30 mouse cellular contexts compared by ENCODE assay signal in the genomic region with DNA sequence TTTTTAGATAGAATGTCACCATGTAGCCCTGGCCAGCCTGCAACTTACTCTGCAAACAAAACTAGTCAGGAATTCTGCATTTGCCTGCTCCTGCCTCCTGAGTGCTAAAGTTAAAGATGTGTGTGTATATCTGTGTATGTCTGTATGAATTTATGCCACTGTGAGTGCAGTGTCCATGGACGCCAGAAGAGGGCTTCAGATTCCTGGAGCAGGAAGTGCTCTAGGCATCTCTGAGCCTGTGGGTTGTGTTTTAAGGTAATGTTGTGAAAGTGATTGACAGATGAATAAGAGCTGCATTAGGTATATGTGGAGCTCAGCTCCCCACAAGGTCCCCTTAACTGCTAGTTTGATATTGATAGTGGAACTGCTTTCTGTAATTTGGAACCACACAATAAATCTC. TPM values are rescaled to one million over a fixed set of nuclear protein-coding genes. Genes with fewer than 3 reads are reported as not detected.
"Had no signal": no experiment of that assay in that cellular context is flagged by ENCODE, and none has a peak within 500 bp of the region (broad histone marks: within the 10 kb centered on the region; RNA-seq: fewer than 3 reads in every experiment).

No protein-coding gene starts in this region.

- H3K27me3 ChIP-seq: kidney, embryonic 15.5 days; liver, embryonic 13.5 days; midbrain, embryonic 13.5 days; neural tube, embryonic 13.5 days had no signal

- H3K27ac ChIP-seq: kidney, embryonic 15.5 days; left cerebral cortex, adult 2 months; liver, embryonic 13.5 days; macrophage; midbrain, embryonic 10.5 days; midbrain, embryonic 13.5 days; neural tube, embryonic 13.5 days had no signal

- DNase-seq: kidney, adult 11 months; kidney, adult 8-10 months; kidney, postnatal 10 days; kidney, postnatal 4 days; layer of hippocampus, adult 9-11 months; layer of hippocampus, postnatal 36 days; liver, embryonic 13.5 days; lung, adult 2 months; retina, postnatal 1 day; right cerebral cortex, postnatal 25 days; thymus, adult 18-20 months; thymus, postnatal 36 days had no signal

- H3K4me3 ChIP-seq: kidney, embryonic 15.5 days; left cerebral cortex, adult 2 months; liver, embryonic 13.5 days; midbrain, embryonic 10.5 days; midbrain, embryonic 13.5 days; myocyte; neural tube, embryonic 13.5 days had no signal

- H3K9ac ChIP-seq: kidney, embryonic 15.5 days; liver, embryonic 13.5 days; midbrain, embryonic 13.5 days; neural tube, embryonic 13.5 days had no signal

- H3K9me3 ChIP-seq: kidney, embryonic 15.5 days; midbrain, embryonic 10.5 days; midbrain, embryonic 13.5 days; neural tube, embryonic 13.5 days had no signal

- H3K4me1 ChIP-seq: midbrain, embryonic 10.5 days; midbrain, embryonic 13.5 days; neural tube, embryonic 13.5 days had no signal

- H3K4me2 ChIP-seq: kidney, embryonic 15.5 days; liver, embryonic 13.5 days; midbrain, embryonic 13.5 days; neural tube, embryonic 13.5 days had no signal

- H3K36me3 ChIP-seq: kidney, embryonic 15.5 days; liver, embryonic 13.5 days; midbrain, embryonic 10.5 days; midbrain, embryonic 13.5 days; neural tube, embryonic 13.5 days had no signal

- ATAC-seq: midbrain, embryonic 13.5 days; midbrain, embryonic 16.5 days had no signal

RNA-seq across cellular contexts. Expression of a gene that starts 0.7 kb away (rescaled TPM):
- total RNA-seq: layer of hippocampus, adult 18-20 months; left cerebral cortex, adult 2 months; left cerebral cortex, postnatal 36 days; liver, adult 2 months; monocyte, adult 5-6 weeks had no signal
- polyA plus RNA-seq: kidney, embryonic 15.5 days; limb, embryonic 11.5 days; liver, adult 2 months; liver, embryonic 13.5 days; liver, embryonic 16.5 days; lung, adult 2 months; lung, embryonic 16.5 days; macrophage; midbrain, embryonic 10.5 days; midbrain, embryonic 13.5 days; midbrain, embryonic 16.5 days; myocyte; neural tube, embryonic 13.5 days; small intestine, adult 2 months; stomach, embryonic 16.5 days; urinary bladder, adult 2 months had no signal
